Mouse (Mus musculus) E14TG2a.4 (cell line): ENCODE results near the gene Sertad2.

Source experiments
- CTCF ChIP-seq: conservative IDR thresholded peaks from 2 replicates; pipeline ENCODE4 v1.5.1; 2014; ENCODE audit warnings: low read length
- NANOG ChIP-seq: IDR thresholded peaks from 2 replicates; pipeline ENCODE4 v1.6.1; 2014; ENCODE audit warnings: borderline replicate concordance, low read length, mixed read lengths
- POU5F1 ChIP-seq: IDR thresholded peaks from 2 replicates; pipeline ENCODE4 v1.6.1; 2014; ENCODE audit warnings: low read length, borderline replicate concordance

DNA sequence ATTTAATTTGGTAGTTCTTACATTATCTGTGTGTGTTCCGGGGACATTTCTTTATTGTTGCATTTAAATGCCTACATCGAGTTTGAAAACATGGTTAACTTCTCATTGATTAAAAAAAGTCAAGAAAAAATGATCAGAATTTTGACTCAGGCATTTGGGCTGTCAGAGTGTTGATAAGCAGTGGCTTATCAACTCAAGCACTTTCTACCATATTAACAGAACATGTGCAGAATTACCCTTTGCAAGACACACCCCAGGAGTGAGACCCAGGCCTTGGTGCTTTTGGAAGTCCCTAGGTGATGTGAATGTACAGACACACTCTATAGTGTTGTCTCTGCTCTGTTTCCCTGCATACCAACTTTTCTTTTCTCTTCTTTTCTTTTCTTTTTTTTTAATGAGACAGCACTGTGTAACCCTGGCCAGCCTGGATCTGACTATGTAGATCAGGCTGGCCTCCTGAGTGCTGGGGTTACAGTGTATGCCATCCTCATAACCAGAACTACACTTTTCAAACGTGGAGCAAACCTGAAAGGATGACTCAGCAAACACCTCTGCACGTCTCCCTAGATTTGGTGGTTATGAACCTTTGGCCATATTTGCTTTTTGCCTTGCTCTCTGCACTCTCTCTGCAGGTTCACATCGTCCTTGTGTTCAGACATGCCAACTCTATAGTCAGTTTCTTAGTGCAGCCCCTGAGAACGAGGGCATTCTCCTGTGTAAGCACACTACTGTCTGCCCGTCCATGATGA is 13.3 kb downstream of the Sertad2 start:
- no peak for TF ChIP-seq CTCF
- TF ChIP-seq POU5F1, result no peak
- TF ChIP-seq NANOG, result no peak
